Mouse (Mus musculus) MEL (cell line): ENCODE measurements around the gene Capn9. TPM values are rescaled to one million over a fixed set of nuclear protein-coding genes. Genes with fewer than 3 reads are reported as not detected.

ENCODE experiments used
- DNase-seq: peaks from one replicate; pipeline ENCODE4 v3.0.0; 2011; ENCODE audit warnings: low read depth, low spot score
- H3K27ac ChIP-seq: 2 replicates; pipeline ENCODE4 v1.5.1; 2012; ENCODE audit warnings: low read depth, mild to moderate bottlenecking, control low read depth, low read length, moderate library complexity; ENCODE audit not compliant: control insufficient read depth
- H3K27me3 ChIP-seq, 2 experiments: fragments of 150-350 bp in 1 of 2; sonication (generic) in 1 of 2; 2 replicates each; pipeline ENCODE4 v1.6.1; 2012; ENCODE audit warnings: low read length in 2 of 2, mild to moderate bottlenecking in 2 of 2, improper control_type of control experiment in 1 of 2, moderate library complexity in 1 of 2; ENCODE audit not compliant: insufficient read depth in 2 of 2, control insufficient read depth in 1 of 2
- H3K36me3 ChIP-seq, 2 experiments: 2 replicates each; pipeline ENCODE4 v1.6.1; 2012 to 2014; ENCODE audit warnings: low read length in 2 of 2, improper control_type of control experiment in 1 of 2, inconsistent platforms in 1 of 2, mild to moderate bottlenecking in 1 of 2; ENCODE audit not compliant: insufficient read depth in 2 of 2, control insufficient read depth in 1 of 2
- H3K4me1 ChIP-seq, 2 experiments: fragments of 150-350 bp in 1 of 2; sonication (generic) in 1 of 2; 2 replicates each; pipeline ENCODE4 v1.6.1; 2012; ENCODE audit warnings: low read length in 2 of 2, improper control_type of control experiment in 1 of 2, mild to moderate bottlenecking in 1 of 2; ENCODE audit not compliant: insufficient read depth in 2 of 2, control insufficient read depth in 1 of 2
- H3K4me3 ChIP-seq, 2 experiments: fragments of 150-350 bp in 1 of 2; sonication (generic) in 1 of 2; 2 replicates each; pipeline ENCODE4 v1.5.1; 2012; ENCODE audit warnings: low read depth in 2 of 2, low read length in 2 of 2, mild to moderate bottlenecking in 2 of 2, moderate library complexity in 2 of 2, control low read depth in 1 of 2, improper control_type of control experiment in 1 of 2; ENCODE audit not compliant: control insufficient read depth in 1 of 2, insufficient read depth in 1 of 2
- H3K79me2 ChIP-seq: 2 replicates; pipeline ENCODE4 v1.6.1; 2012; ENCODE audit warnings: mild to moderate bottlenecking, low read length, moderate library complexity; ENCODE audit not compliant: control insufficient read depth, poor library complexity, insufficient read depth
- H3K9ac ChIP-seq: 2 replicates; pipeline ENCODE4 v1.6.1; 2012; ENCODE audit warnings: low read depth, mild to moderate bottlenecking, control low read depth, low read length, moderate library complexity; ENCODE audit not compliant: control insufficient read depth, poor library complexity, severe bottlenecking
- H3K9me3 ChIP-seq: fragments of 150-350 bp; sonication (generic); replicated peaks from 2 replicates; pipeline ENCODE4 v1.6.1; 2012; ENCODE audit warnings: mild to moderate bottlenecking, low read length, improper control_type of control experiment, moderate library complexity; ENCODE audit not compliant: insufficient read depth
- BHLHE40 ChIP-seq: IDR thresholded peaks from 2 replicates; pipeline ENCODE4 v1.6.1; 2012; ENCODE audit warnings: low read depth, mild to moderate bottlenecking, inconsistent platforms, low read length, improper control_type of control experiment, borderline replicate concordance
- CHD1 ChIP-seq: IDR thresholded peaks from 2 replicates; pipeline ENCODE4 v1.6.1; 2012; ENCODE audit warnings: low read depth, mild to moderate bottlenecking, inconsistent platforms, low read length, improper control_type of control experiment
- E2F4 ChIP-seq: IDR thresholded peaks from 2 replicates; pipeline ENCODE4 v1.6.1; 2011; ENCODE audit warnings: low read depth, low read length, improper control_type of control experiment, borderline replicate concordance
- ETS1 ChIP-seq: IDR thresholded peaks from 2 replicates; pipeline ENCODE4 v1.6.1; 2012; ENCODE audit warnings: low read depth, mild to moderate bottlenecking, inconsistent platforms, low read length, improper control_type of control experiment, moderate library complexity
- GABPA ChIP-seq: IDR thresholded peaks from 2 replicates; pipeline ENCODE4 v1.6.1; 2012; ENCODE audit warnings: low read depth, mild to moderate bottlenecking, inconsistent platforms, low read length, improper control_type of control experiment, moderate library complexity
- GATA1 ChIP-seq: IDR thresholded peaks from 2 replicates; pipeline ENCODE4 v1.6.1; 2011; ENCODE audit warnings: low read depth, low read length, improper control_type of control experiment
- JUND ChIP-seq: IDR thresholded peaks from 2 replicates; pipeline ENCODE4 v1.6.1; 2011; ENCODE audit warnings: low read depth, mild to moderate bottlenecking, improper control_type of control experiment, low read length
- KAT2A ChIP-seq: conservative IDR thresholded peaks from 2 replicates; pipeline ENCODE4 v1.6.1; 2012; ENCODE audit warnings: low read depth, low read length, improper control_type of control experiment, inconsistent platforms
- MAFK ChIP-seq: IDR thresholded peaks from 2 replicates; pipeline ENCODE4 v1.6.1; 2011; ENCODE audit warnings: low read depth, mild to moderate bottlenecking, low read length, improper control_type of control experiment, borderline replicate concordance
- MAX ChIP-seq: IDR thresholded peaks from 2 replicates; pipeline ENCODE4 v1.6.1; 2011; ENCODE audit warnings: low read length, improper control_type of control experiment
- MAZ ChIP-seq: IDR thresholded peaks from 2 replicates; pipeline ENCODE4 v1.6.1; 2012; ENCODE audit warnings: low read depth, mild to moderate bottlenecking, inconsistent platforms, low read length, improper control_type of control experiment
- MXI1 ChIP-seq: IDR thresholded peaks from 2 replicates; pipeline ENCODE4 v1.6.1; 2011; ENCODE audit warnings: mild to moderate bottlenecking, low read depth, low read length, improper control_type of control experiment
- MYB ChIP-seq: IDR thresholded peaks from 2 replicates; pipeline ENCODE4 v1.6.1; 2011; ENCODE audit warnings: mild to moderate bottlenecking, low read depth, low read length, improper control_type of control experiment
- NELFE ChIP-seq: IDR thresholded peaks from 2 replicates; pipeline ENCODE4 v1.6.1; 2011; ENCODE audit warnings: low read depth, low read length, improper control_type of control experiment
- POLR2AphosphoS2 ChIP-seq: IDR thresholded peaks from 2 replicates; pipeline ENCODE4 v1.6.1; 2011; ENCODE audit warnings: low read length, improper control_type of control experiment
- RAD21 ChIP-seq: IDR thresholded peaks from 2 replicates; pipeline ENCODE4 v1.6.1; 2011; ENCODE audit warnings: mild to moderate bottlenecking, low read depth, low read length, improper control_type of control experiment
- RCOR1 ChIP-seq: IDR thresholded peaks from 2 replicates; pipeline ENCODE4 v1.6.1; 2012; ENCODE audit warnings: low read depth, mild to moderate bottlenecking, inconsistent platforms, low read length, improper control_type of control experiment
- SMC3 ChIP-seq: IDR thresholded peaks from 2 replicates; pipeline ENCODE4 v1.6.1; 2011; ENCODE audit warnings: low read depth, low read length, improper control_type of control experiment
- TAL1 ChIP-seq: IDR thresholded peaks from 2 replicates; pipeline ENCODE4 v1.6.1; 2012; ENCODE audit warnings: mild to moderate bottlenecking, inconsistent platforms, low read length, moderate library complexity, mixed read lengths
- TBP ChIP-seq: IDR thresholded peaks from 2 replicates; pipeline ENCODE4 v1.8.0; 2011; ENCODE audit warnings: low read depth, low read length, improper control_type of control experiment
- TCF12 ChIP-seq: IDR thresholded peaks from 2 replicates; pipeline ENCODE4 v1.6.1; 2014; ENCODE audit warnings: low read depth, mild to moderate bottlenecking, inconsistent platforms, low read length, improper control_type of control experiment, moderate library complexity
- USF1 ChIP-seq: IDR thresholded peaks from 2 replicates; pipeline ENCODE4 v1.6.1; 2014; ENCODE audit warnings: low read depth, mild to moderate bottlenecking, inconsistent platforms, low read length, improper control_type of control experiment, moderate library complexity
- USF2 ChIP-seq, 2 experiments: IDR thresholded peaks; 2 replicates each; pipeline ENCODE4 v1.6.1; 2011 to 2012; ENCODE audit warnings: improper control_type of control experiment in 2 of 2, low read length in 2 of 2, borderline replicate concordance in 1 of 2, inconsistent platforms in 1 of 2, low read depth in 1 of 2, mild to moderate bottlenecking in 1 of 2; ENCODE audit not compliant: insufficient read depth in 1 of 2
- ZC3H11A ChIP-seq: IDR thresholded peaks from 2 replicates; pipeline ENCODE4 v1.6.1; 2012; ENCODE audit warnings: low read depth, mild to moderate bottlenecking, inconsistent platforms, low read length, improper control_type of control experiment
- ZKSCAN1 ChIP-seq: IDR thresholded peaks from 2 replicates; pipeline ENCODE4 v1.6.1; 2012; ENCODE audit warnings: low read depth, mild to moderate bottlenecking, inconsistent platforms, low read length, improper control_type of control experiment, moderate library complexity
- ZMIZ1 ChIP-seq: IDR thresholded peaks from 2 replicates; pipeline ENCODE4 v1.6.1; 2012; ENCODE audit warnings: low read depth, mild to moderate bottlenecking, inconsistent platforms, low read length, improper control_type of control experiment, moderate library complexity
- polyA plus RNA-seq, 2 experiments: library from polyadenylated mRNA; stranded (reverse) in 1 of 2; unstranded in 1 of 2; fragments of >175 nt in 1 of 2; fragments of >200 nt in 1 of 2; gene quantifications; 2 replicates each; pipeline versions ENCODE4 v1.2.1 to v1.2.4; 2012; ENCODE audit warnings: low replicate concordance in 2 of 2, low read depth in 1 of 2; ENCODE audit not compliant: insufficient read length in 2 of 2, insufficient read depth in 1 of 2, missing spikeins in 1 of 2
- total RNA-seq: library from RNA; depleted of rRNA; stranded (reverse); fragments of 300-350 nt; gene quantifications from 2 replicates; pipeline ENCODE4 v1.2.3, GENCODE M21; 2012

Capn9 gene
- total and polyA plus RNA-seq, 3 experiments, result not detected

- H3K27ac ChIP-seq, result no peak overlapping the region
- H3K4me1 ChIP-seq, result no peaks in the 10 kb centered on the region
- no peaks in the 10 kb centered on the region for H3K9me3 ChIP-seq
- no peaks in the 10 kb centered on the region for H3K27me3 ChIP-seq
- H3K4me3 ChIP-seq, result no peak overlapping the region
- TF ChIP-seq MAZ (no peak), TBP (no peak), TAL1 (no peak), BHLHE40 (no peak)
- DNase-seq, result no peak
- no peak overlapping the region for H3K9ac ChIP-seq
- H3K36me3 ChIP-seq, result no peaks in the 10 kb centered on the region
- H3K79me2 ChIP-seq, result no peaks in the 10 kb centered on the region
These were observed 72.4 kb downstream of the Capn9 start for GRCm38 (mm10) chr8:124648311-124648710.

- no peak overlapping the region for H3K9ac ChIP-seq
- no peaks in the 10 kb centered on the region for H3K27me3 ChIP-seq
- no peak overlapping the region for H3K27ac ChIP-seq
- no peak for DNase-seq
- no peaks in the 10 kb centered on the region for H3K4me1 ChIP-seq
- TF ChIP-seq USF1 (no peak), JUND (no peak), NELFE (no peak), ETS1 (no peak), TCF12 (no peak), MAX (no peak), E2F4 (no peak), TAL1 (no peak), RCOR1 (no peak), KAT2A (no peak), MXI1 (no peak), MYB (no peak)
- H3K4me3 ChIP-seq, result no peak overlapping the region
- no peaks in the 10 kb centered on the region for H3K79me2 ChIP-seq
- H3K36me3 ChIP-seq, result no peaks in the 10 kb centered on the region
- H3K9me3 ChIP-seq, result no peaks in the 10 kb centered on the region
These were observed 75.9 kb downstream of the Capn9 start for GRCm38 (mm10) chr8:124651776-124652175.

- TF ChIP-seq E2F4 (no peak), GABPA (no peak), USF1 (no peak), MAFK (no peak), RCOR1 (no peak), ETS1 (no peak), SMC3 (no peak), ZC3H11A (no peak), MAZ (no peak), CHD1 (no peak), TBP (no peak), RAD21 (no peak), ZMIZ1 (no peak), USF2 (IDR thresholded peaks at IDR 0.05; ENCODE audit: borderline replicate concordance in 1 of 2, insufficient read depth in 1 of 2, low read depth in 1 of 2, low read length in 2 of 2) (no peak), JUND (no peak), ZKSCAN1 (no peak), KAT2A (no peak), POLR2AphosphoS2 (no peak), GATA1 (no peak), TCF12 (no peak)
- Histone ChIP-seq H3K4me1 (peaks cover 2 to 3% of the 10 kb centered on the region in 2 experiments), H3K9ac (no peak overlapping the region), H3K4me3 (no peak overlapping the region), H3K36me3 (peaks cover 0 to 6% of the 10 kb centered on the region in 2 experiments; a peak in 2 of 4 replicates), H3K9me3 (no peaks in the 10 kb centered on the region), H3K27me3 (no peaks in the 10 kb centered on the region), H3K79me2 (no peaks in the 10 kb centered on the region), H3K27ac (no peak overlapping the region)
- DNase-seq, result no peak
These were observed 76.6 kb downstream of the Capn9 start for GRCm38 (mm10) chr8:124652546-124652945.
